Mouse (Mus musculus): Measurements from ENCODE around the gene Lemd2.

Gene Lemd2

DNA sequence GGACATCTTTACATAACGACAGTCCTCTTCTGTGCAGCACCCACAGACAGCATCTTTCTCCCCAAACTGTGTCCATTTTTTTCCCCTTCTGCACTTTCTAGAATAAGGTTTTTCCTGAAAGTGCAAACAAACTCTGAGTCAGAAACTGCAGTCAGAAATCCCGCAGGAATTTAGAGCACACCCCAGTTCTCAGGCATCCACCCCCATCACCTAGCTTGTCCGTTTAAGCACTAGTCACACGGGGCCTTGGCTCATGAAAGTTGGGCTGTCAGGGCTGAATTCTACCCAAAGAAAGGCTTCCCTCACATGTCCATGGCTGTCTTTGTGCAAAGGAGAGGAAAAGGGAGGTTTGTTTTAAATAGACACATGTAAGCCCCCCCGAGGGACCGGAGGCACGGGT is 23.0 kb upstream of the Lemd2 start:
- DNase-seq (ENCODE audit: low spot score): no peak

DNA sequence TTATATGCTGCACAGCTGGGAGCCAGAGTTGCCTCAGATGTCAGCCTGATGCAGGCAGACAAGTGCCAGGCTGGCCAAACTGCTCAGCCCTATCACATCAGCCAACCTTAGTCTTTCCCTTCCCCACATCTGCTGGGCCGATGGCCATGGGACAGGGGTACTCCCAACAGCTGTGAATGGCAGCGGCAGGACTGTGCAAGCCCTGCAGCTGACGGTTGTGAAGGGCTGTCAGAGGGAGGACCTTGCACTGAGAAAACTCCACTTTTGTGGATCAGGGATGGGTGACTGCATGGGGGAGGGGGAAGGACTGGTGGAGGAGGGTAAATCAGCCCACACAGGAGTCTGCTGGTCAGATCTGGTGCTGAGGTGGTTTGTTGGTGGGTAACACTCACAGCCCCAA is 22.4 kb upstream of the Lemd2 start:
- no peak for DNase-seq (ENCODE audit: low spot score)

DNA sequence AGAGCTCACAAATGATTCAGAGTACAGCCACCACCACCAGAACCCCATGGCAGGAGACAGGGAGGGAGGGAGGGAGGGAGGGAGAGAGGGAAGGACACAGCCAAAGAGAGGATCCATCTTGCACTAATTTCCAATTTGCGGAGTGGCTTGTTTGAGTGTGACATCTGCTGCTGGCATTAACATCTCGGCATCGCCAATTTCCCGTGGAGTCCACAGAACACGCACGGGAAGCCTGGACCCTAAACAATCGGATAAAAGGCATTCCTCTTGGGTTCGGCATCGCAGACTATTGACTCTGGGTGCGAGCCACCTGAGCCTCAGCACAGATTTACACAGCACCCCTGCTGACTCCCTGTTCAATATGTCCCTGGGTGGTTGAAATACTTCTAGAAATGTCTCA is 21.5 kb upstream of the Lemd2 start:
- no peak for DNase-seq (ENCODE audit: low spot score)

DNA sequence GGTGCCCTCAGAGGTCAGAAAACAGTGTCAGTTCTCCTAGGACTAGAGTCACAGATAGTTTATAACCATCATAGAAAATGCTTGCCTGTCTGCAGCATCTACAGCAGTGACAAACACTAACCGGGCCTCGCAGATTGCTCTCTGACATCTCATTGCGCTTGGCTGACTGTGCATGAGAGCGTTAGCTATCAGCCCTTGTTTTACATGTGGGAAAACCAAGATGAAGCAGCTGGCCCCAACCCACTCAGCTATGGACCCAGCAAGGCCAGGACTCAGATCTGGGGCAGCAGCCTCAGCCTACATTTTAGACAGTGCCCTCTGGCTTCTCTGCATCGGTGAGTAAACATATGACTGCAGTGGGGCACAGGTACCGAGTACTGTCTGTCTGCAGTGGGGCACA is 19.6 kb upstream of the Lemd2 start:
- no peak for DNase-seq (ENCODE audit: low spot score)

DNA sequence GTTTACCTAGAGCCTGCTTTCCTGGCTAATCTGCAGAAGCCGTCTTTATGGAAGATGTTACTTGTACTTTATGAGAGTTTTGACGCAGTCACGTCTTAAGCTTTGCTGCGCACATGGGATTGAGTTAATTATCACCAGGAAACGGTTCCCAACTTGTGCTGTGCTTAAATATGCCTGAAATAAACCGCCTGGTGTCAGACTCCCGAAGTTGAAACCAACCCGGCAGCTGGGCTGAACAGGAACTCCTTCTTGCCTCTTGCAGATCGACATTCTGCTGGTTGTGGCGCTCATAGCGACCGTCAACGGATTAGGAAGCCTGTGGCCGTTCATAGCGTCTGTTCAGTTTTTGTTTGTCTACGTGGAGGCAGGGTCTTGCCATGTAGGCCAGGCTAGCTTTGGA is 17.3 kb upstream of the Lemd2 start:
- DNase-seq (ENCODE audit: low spot score): no peak

DNA sequence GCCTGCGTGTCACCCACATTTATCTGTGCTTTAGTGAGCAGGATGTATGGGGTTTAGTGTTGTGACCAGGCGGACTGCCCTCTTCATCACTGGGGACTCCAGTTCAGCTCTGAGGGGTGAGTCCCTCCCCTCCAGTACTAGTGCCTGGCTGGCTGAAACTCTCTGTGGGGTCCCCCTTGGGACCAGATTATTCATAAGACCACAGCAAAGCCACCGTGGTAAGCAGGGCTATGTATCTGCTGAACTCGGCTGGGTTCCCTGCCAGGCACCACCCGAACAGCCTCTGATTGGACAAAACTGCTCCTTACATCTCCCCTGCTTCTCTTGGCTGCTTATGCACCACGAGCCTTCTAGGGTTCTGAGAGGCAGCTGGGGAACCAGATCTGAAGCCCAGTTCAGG is 14.6 kb upstream of the Lemd2 start:
- DNase-seq (ENCODE audit: low spot score): no peak

DNA sequence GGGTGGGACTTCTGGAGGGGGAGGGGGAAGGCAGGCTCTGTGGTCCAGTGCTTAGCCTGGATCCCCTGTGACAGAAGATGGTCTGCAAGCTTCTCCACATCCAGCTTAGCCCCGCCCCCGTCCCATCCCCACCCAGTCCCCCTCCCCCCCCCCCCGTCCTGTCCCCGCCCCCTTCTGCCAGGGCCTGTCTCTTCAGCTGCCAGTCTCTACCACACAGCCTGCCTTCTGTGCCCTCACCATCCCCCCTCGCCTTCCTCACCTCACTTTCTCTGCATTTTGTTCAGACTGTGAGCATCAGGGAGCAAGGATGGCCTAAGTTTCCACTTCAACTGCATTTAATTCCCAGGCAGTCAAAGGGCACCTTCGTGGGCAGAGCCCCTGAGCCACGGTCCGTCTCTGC is 14.1 kb upstream of the Lemd2 start:
- no peak for DNase-seq (ENCODE audit: low spot score)

DNA sequence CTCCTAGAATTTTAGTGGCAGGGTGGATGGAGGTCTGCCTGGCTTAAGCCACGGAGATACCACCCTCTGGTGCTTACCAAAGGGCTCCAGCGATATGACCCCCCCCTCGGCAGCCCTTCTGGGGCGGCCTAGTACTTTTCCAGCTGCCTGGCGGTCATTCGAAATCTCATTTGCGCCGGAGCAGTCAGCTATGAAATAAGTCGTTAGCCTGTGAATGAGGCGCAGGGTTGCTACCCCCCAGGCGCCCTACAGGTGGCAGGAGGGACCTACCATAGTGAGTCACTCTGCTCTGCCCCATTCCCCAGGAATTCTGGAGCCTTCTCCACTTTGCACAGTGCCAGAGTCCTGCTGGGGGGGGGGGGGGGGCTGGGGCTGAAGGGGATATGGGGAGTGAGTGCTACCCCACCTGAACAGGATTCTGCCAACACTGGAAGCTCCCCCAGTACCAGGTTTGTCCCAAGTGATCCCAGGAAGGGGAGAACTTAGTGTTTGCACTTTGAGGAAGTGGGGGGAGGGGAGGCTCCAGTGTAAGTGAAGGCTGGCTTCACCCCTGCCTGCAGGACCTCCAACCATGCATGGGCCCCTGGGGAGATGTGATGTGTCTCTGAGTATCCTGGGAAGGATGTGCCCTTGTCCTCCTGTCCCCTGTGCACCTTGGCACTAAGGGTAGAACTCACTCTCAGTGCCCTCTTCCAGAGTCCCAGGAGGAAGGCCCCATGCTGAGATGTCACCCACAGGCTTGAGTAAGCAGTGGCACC is 8.7 kb upstream of the Lemd2 start:
- DNase-seq (ENCODE audit: low spot score): no peak

DNA sequence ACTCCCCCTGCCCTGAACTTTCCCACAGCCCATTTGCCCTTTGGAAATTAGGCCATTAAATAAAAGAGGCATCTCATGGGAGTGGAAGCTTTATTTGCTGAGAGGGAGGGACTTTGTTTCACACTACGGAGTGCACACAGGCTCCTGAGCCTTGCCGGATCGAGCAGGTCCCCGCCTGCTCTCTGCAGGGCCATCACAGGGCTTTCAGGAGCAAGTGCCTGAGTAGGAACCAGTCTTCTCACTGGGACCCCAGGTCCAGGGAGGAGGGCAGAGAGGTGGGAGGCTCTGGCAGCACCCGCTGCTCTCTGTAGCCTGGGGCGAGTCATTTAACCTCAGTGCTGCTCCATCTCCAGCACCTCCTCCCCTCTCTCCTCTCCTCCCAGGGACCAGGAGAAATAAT is 7.7 kb upstream of the Lemd2 start:
- DNase-seq (ENCODE audit: low spot score): no peak

DNA sequence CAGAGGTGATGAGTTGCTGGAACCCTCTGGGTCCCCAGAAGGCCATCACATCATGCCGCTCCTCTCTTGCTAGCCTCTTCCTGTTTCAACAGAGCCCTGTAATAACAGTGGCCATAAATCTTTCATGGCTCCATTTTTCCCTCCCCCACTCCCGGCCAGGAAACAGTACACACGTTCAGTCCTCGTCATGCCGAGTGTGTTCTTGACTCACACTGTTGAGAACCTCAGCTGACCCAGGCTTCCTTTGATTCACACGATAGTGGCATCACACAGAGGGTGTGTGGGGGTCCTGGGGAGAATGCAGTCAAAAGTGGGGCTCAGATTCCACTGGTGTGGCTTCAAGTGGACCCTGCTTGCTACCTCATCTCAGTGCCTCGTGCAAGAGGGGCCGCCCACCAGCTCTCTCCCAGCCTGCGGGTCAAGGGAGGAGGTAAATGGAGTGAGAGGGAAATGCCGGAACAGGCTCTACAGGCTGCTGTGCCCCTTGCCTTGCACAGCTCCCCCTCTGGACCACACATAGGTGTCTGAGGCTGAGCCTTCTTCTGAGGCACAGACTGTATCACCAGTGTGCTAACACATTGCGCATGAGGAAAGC is 2.9 kb upstream of the Lemd2 start:
- no peak for DNase-seq (ENCODE audit: low spot score)

DNA sequence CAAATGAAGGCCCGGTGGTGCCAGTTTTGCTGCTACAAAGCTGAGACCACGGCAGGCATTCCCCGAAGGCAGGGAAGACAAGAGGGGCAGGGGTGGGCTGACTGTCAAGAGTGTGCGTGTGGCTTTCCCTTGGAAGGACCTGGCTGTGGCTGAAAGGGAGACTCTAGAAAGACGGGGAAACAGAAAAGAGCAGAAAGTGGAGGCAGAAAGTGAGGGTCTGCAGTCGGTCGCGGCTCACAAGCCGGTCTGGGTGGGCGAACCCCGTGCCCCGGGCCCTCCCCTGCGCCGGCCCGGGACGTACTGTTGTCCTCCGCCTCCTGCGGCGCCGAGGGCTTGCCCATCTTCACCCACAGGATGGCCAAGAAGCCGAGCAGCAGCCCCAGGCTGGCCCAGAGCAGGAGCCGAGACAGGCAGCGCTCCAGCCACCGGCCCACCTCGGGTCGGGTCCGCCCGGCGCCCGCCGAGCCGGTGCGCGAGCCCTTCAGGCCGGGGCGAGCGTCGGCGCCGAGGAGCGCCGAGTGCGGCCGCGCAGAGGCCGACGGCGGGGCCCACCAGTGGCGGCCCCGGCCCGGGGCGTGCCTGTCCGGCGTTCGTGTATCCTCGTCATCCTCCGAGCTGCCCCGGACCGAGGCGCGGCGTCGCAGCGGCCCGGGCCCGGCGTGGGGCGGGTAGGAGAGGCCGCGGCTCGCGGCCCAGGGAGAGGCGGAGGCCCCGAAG is 753 bp downstream of the Lemd2 start:
- DNase-seq (ENCODE audit: low spot score): peak; percentile 52

DNA sequence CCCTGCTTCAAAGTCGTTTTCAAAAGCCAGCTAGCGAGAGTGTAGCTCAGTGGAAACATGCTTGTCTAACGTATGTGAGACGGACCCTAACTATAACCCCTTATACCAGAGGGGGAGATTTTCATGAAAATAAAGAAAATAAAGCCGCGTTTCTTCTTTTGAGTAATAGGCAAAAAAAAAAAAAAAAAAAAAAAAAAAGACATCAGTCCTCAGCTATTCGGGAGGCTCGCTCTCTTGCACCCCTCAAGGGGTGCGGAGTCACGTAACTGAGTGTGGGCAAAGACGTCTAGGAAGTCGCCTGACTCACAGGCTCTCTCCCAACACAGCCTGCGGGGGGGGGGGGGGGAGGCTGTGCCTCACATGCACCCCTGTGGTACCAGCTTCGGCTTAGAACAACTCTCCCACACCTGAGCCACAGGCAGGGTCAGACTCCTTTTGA is 1.3 kb downstream of the Lemd2 start:
- no peak for DNase-seq (ENCODE audit: low spot score)

DNA sequence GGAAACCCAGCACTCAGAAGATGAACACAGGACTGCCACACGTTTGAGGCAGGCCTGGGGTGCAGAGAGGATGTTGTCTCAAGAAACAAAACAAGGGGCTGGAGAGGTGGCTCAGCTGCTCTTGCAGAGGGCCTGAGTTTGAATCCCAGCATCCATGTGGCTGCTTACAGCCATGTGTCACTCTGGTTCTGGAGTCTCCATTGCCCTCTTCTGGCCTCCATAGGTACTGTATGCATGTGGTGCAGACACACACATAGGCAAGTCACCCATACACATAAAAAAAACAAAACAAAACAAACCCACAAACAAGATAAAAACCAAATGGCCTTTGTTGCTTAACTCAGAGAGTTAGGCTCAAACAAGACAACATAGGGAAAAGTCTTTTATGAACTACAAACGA is 2.3 kb downstream of the Lemd2 start:
- DNase-seq (ENCODE audit: low spot score): no peak

DNA sequence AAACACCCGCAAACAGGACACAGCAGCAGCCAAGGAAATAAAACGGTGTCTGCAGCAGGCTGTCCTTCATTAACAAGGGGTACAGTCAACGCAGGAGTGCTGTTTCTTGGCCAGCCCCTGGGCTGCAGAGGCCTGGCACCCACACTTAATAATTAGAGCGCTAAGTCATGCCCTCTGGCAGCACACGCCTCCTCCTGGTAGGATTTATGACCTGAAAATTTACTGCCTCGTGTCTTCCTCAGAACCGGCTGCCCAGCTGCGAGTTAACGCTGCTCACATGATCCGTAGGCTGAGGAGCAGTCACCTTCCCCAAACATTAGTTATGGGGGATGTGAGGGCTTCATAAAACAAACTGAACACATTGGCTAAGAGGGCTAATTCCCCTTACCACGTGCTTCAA is 3.5 kb downstream of the Lemd2 start:
- no peak for DNase-seq (ENCODE audit: low spot score)

DNA sequence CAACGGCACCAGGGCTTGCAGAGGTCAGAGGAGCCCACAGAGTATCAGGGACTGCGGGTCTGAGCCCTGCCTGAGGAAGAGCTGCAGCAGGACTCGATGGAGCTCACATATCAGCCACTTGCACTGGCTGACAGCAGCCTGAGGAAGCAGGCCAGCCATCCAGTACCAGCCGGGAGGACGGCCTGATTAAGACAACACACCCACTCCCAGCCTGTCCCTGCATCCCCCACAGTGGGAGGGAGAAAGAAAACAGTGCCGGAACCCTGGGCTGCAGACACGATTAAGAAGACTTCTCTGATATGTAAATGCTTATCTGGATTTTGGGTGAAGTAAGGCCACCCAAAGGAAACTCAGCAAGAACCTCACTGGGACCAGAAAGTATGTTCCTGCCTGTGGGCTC is 4.4 kb downstream of the Lemd2 start:
- DNase-seq (ENCODE audit: low spot score): no peak

DNA sequence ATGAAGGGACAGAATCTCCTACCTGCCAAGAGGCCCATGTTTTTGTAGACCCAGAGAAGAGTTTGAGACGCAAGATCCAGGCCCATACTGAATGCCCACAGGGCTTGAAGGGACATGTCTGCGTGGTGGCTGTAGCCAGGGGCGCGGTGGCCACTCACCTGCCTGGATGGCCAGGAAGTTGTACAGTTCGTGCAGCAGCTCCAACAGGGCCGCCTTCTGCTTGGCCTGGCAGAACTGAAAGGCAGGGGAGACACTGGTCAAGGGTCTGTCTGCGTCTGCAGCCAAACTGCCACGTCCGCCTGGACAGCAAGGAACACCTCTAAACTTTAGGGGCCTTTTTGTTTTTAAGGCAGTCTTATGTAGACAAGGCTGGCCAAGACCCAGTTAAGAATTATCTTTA is 5.1 kb downstream of the Lemd2 start:
- DNase-seq (ENCODE audit: low spot score): no peak

DNA sequence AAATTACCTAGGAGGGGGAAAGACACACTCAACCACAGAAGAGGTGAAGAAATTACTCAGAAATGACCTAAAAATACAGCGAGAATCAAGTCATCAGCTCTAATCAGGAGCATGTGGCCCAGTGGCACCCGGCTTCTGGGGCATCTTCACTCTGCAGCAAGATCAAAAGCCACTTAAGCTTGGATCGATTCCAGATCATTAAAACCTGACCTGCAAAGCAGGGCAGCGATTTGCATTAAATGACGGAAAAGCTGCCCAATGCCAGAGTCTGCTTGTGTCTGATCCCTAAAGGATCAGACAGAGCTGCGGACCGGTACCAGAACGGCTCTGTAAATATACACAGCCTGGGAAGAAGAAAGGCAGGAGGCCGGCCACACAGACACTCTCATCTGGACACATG is 8.1 kb downstream of the Lemd2 start:
- no peak for DNase-seq (ENCODE audit: low spot score)

DNA sequence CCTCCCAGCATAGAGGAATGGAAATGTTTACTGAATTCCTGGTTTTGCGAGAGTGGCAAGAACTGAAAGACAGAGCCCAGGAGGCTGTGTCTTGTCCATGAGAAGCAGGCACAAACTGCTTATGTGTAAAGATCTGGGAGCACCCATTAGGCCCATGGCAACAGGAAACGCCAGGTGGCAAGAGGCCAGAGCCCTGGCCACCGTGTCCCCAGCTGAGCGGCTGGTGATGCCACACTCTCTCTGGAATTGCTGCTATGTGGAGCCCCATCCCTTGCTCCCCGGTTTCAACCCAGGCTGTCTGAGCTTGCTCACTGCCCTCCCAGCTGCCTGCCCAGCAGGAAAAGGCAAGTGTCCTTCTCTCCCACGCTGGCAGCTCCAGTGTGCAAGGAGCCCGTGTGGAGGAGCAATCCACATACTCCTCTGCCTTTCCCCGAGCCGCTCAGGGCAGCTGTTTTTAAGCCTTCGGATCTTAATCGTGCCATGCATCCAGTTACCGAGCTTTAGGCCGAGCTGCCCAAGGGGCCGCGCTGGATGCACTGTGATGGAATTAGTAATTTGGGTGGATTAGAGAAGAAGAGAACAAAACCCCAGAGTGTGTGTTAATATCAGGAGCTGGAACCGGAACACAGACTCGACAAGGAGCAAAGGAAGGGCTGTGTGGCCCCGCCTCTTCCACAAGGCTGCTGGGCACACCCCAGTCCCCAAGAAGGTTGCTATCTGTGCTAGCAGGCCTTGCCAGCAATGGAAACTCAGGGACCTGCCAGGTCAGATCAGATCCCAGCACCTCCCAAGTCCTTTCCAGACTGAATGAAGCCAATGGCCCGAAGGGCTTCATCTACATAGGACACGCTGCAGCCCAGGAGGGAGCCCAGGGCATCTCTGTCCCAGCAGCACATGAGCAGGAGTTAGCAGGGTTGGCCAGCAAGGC is 9.7 kb downstream of the Lemd2 start:
- peak; percentile 27 for DNase-seq (ENCODE audit: low spot score)

DNA sequence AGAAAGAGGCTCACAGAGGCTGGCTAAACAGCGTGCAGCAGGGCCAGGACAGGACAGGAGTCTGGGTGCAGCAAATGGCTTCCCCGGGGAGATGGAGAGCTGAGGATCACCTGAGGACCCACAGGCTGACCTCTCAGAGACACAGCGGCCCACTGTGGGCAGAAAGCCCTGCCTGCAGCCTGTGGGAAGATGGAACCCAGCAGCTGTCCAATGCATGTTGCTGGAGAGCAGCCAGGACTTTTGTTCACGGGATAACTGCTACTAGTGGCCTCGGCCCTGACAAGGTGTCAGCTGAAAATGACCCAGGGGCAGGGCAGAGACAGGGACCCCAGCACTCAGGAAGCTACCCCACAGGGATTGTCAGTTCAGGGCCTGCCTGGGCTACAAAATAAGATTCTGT is 12.5 kb downstream of the Lemd2 start:
- no peak for DNase-seq (ENCODE audit: low spot score)

DNA sequence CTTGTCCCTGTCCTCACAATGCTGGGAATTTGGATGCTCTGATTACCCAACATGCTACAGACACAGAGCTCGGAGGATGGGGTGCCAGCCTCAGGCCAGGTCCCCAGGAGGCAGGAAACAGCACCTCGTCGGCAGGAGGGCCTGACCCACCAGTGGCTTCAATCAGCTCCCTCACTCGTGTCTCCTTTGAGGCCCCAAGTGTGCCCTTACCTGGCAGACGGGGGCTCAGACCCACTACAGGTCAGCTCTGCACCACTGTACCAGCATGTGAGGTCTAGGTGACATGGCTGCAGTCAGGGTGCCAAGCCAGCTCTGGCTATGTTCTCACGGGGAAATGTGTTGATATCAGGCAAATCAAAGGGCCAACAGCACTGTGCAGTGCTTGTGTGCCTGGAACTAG is 13.1 kb downstream of the Lemd2 start:
- no peak for DNase-seq (ENCODE audit: low spot score)

DNA sequence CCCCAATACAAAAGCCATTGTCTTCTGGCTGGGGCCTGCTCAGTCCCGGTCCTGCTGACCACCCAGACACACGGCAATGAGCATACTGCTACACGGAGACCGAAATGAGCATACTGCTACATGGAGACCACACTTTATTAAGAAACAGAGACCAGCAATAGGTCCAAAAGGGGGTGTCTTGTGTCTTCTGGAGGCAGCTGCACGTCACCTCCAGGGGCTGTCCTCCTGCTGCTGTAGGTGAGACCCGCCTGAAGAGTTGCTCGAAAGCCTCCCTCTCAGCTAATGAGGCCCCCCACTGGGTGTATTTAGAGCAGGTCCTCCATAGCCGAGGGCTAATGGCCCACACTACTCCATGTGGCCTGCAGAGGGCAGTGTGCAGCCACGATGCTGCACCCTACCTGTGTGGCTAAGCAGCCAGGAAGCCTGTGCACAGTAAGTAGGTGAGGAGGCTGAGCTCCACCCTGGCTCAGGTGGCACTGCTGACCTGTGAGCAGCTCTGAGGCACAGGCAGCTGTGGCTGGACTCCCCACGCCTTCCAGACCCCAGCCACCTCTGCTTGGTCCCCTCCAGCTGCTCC is 14.5 kb downstream of the Lemd2 start:
- DNase-seq (ENCODE audit: low spot score): peak; percentile 57

DNA sequence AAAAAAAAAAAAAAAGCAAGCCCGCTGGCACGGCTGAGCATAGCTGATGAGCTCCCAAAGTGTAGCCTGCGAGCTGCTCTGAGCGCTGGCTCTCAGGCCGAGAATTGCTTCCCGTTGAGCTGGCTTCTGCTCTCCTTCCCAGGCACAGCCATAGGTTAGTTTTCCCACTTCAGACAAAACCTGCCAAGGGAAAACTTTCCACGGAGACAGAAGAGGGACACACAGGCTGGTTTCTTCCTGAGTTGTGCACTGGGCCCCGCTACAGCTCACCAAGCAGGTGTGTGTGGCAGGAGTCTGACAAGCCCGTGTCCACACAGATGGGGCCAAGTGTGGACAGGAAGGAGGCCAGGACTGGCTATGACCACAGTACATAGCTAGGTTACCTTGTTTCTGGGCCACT is 15.4 kb downstream of the Lemd2 start:
- no peak for DNase-seq (ENCODE audit: low spot score)
